Mouse (Mus musculus) adrenal gland, adult 2 months (tissue): ENCODE data around the gene Tcf19. TPM values are rescaled to one million over a fixed set of nuclear protein-coding genes. Genes with fewer than 3 reads are reported as not detected.
A peak's percentile ranks its signal among the peaks of the same experiment; 100 is the strongest.
"Not testable (repeated sequence)": the region's sequence is repeated elsewhere in the genome, so short reads cannot be mapped to it uniquely, and the experiment has no call there.

Source experiments
- DNase-seq: peaks from one replicate; pipeline ENCODE4 v3.0.0; 2021
- polyA plus RNA-seq: library from polyadenylated mRNA; depleted of rRNA; stranded (reverse); fragments of >200 nt; gene quantifications from 2 replicates; pipeline ENCODE4 v1.2.3, GENCODE M21; 2012; rRNA removed
- total RNA-seq, 2 experiments: library from RNA; stranded (reverse); gene quantifications; 2 replicates each; pipeline ENCODE4 v1.2.3; 2021

Gene Tcf19
- total and polyA plus RNA-seq, 3 experiments: 4.6 to 7.6 (median 5.0) TPM

DNA sequence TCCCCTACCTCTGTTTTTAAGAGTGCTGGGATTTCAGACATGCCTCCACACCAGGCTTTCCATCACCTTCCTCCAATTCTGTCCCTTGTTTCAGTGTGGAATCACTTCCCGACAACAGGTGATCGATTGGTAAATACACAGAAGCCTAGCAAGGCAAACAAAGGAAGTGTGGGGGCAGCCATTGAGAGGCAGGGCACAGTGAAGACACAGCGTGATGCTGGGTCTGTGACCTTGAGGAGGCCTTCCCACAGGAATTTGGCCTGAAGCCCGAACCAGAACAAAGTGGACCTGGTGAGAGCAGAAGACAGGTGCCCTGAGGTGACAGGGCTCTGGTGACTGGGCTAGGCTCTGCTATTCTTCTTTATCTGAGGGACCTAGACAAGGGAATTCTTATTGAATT lies 30.9 kb downstream of the Tcf19 start:
- peak; percentile 20 for DNase-seq

DNA sequence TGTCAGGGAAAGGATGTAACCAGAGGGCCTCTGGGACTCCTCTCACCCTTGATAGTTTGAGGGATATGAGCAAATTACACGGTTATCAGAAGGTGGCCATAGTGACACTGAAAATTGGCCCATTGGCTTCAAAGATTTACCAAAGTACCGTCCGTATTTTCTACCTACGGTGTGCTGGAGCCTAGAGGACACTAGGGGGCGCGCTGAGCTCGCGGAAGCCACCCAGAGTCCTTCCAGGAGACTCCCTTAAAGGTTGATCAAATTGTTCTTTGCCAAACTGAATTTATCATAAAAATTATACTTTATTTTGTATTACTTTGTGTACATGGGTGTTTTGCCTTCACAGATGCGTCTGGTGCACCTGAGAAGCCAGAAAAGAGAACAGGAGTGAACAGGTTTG lies 32.6 kb downstream of the Tcf19 start:
- DNase-seq: peak; percentile 50

DNA sequence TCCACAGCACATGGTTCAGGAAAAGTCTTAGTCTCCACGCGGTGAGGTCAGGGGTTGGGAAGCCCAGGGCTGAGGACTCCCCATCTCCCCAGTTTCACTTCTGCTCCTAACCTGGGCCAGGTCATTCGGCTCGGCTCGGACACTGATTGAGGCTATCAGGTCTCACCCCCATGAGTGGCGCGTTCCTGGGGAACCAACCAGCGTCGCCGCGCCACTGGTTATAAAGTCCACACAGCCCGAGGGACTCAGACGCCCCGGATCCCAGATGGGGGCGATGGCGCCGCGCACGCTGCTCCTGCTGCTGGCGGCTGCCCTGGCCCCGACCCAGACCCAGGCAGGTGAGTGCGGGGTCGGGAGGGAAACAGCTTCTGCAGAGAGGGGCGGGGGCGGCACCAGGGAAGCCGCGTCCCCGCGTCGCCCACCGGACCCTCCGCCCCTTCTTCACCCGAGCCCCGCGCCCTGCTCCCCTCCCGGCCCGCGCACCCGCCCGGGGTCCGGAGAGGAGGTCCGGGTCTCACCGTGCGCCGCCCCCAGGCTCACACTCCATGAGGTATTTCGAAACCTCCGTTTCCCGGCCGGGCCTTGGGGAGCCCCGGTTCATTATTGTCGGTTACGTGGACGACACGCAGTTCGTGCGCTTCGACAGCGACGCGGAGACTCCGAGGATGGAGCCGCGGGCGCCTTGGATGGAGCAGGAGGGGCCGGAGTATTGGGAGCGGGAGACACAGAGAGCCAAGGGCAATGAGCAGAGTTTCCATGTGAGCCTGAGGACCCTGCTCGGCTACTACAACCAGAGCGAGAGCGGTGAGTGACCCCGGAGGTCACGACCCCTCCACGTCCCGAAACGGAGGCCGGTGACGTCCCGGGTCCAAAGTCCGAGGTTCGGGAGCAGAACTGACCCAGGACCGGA lies 46.5 kb downstream of the Tcf19 start, which contains the start of gene H2-Q10:
Gene H2-Q10 (plus strand): TSS at position 248 of the 910 bp plus-strand sequence.
- peak; percentile 24 for DNase-seq

DNA sequence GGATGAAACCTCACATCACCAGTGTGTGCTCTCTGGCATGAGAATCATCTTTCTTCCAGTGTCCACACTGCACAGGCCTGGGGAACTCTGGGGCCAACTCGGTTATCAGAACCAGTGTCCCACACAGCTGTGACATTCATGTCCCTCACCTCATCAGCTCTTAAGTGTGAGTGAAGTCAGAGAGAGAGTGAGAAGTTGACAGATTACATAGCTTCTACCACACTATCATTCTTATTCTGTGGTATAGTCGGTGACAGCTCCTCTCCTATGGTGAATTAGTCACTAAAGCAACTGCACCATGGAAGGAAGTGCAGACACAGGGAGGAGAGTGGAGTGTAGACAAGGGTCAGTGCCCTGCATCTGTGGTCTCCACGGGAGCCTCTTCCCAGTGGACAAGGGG lies 47.7 kb downstream of the Tcf19 start:
- not testable (repeated sequence) for DNase-seq

DNA sequence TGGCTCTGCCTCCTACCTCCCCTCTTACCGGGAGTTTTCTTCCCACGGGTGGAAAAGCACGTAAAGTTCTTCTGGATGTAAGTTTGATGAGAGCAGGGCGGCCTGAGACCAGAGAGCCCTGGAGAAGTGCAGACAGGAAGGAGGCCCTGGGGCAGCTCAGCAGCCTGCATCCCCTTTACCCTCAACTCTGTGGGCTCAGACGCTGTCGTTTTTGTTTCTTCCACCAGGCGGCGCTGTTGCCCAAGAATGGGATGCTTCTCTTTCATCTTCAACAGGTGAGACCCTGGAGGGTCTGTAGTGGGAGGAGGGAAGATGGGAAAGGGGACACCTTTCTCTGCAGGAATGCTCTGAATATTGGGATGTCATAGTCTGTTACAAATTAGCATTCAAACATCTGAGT lies 51.0 kb downstream of the Tcf19 start:
- DNase-seq: not testable (repeated sequence)

Other genes starting within 250 kb of the Tcf19 start
- gene H2-Q1, start 196.4 kb downstream of the Tcf19 start, total RNA-seq: 1 to 10 TPM in 1 of 2 experiments, under 1 TPM in 1; 0.98 to 3.6 TPM
- gene H2-Q1, start 196.4 kb downstream of the Tcf19 start, polyA plus RNA-seq: 0.04 TPM in 1 of 2 replicates, not detected in the other
- gene H2-Q2, start 174.6 kb downstream of the Tcf19 start, total RNA-seq: 1 to 10 TPM in 1 of 2 experiments, under 1 TPM in 1; 0.61 to 2.5 TPM
- gene H2-Q2, start 174.6 kb downstream of the Tcf19 start, polyA plus RNA-seq: 0.27 TPM in 1 of 2 replicates, not detected in the other
- gene H2-Q4, start 137.2 kb downstream of the Tcf19 start, total RNA-seq: 10 to 100 TPM; 21.1 to 28.8 TPM
- gene H2-Q4, start 137.2 kb downstream of the Tcf19 start, polyA plus RNA-seq: 183 and 203 TPM in 2 replicates
- gene H2-Q6, start 92.0 kb downstream of the Tcf19 start, total RNA-seq: 1 to 10 TPM; 3.3 to 7.9 TPM
- gene H2-Q6, start 92.0 kb downstream of the Tcf19 start, polyA plus RNA-seq: 23.0 and 24.7 TPM in 2 replicates
- gene H2-Q7, start 77.7 kb downstream of the Tcf19 start, total RNA-seq: 1 to 10 TPM; 5.0 to 5.7 TPM
- 59.2 and 61.8 TPM in 2 replicates for gene H2-Q7, start 77.7 kb downstream of the Tcf19 start, polyA plus RNA-seq
- gene H2-Q10, start 46.7 kb downstream of the Tcf19 start, total RNA-seq: 10 to 100 TPM in 1 of 2 experiments, 1 to 10 TPM in 1; 3.0 to 11.9 TPM
- gene H2-Q10, start 46.7 kb downstream of the Tcf19 start, polyA plus RNA-seq: 37.5 and 46.4 TPM in 2 replicates
- gene Pou5f1, start 10.8 kb downstream of the Tcf19 start, total RNA-seq: not detected
- gene Pou5f1, start 10.8 kb downstream of the Tcf19 start, polyA plus RNA-seq: not detected in 2 replicates
- gene Cchcr1, start 276 bp upstream of the Tcf19 start, total RNA-seq: 1 to 10 TPM; 6.2 to 8.0 TPM
- 2.9 and 3.9 TPM in 2 replicates for gene Cchcr1, start 276 bp upstream of the Tcf19 start, polyA plus RNA-seq
- not detected for gene Psors1c2, start 16.4 kb upstream of the Tcf19 start, total RNA-seq
- gene Psors1c2, start 16.4 kb upstream of the Tcf19 start, polyA plus RNA-seq: not detected in 2 replicates
- under 1 TPM; 0.20 to 0.62 TPM for gene Cdsn, start 35.3 kb upstream of the Tcf19 start, total RNA-seq
- gene Cdsn, start 35.3 kb upstream of the Tcf19 start, polyA plus RNA-seq: 7.3 and 7.4 TPM in 2 replicates
- gene 2300002M23Rik, start 50.6 kb upstream of the Tcf19 start, total RNA-seq: not detected
- not detected in 2 replicates for gene 2300002M23Rik, start 50.6 kb upstream of the Tcf19 start, polyA plus RNA-seq
- gene Sfta2, start 84.7 kb upstream of the Tcf19 start, total RNA-seq: not detected
- not detected in 2 replicates for gene Sfta2, start 84.7 kb upstream of the Tcf19 start, polyA plus RNA-seq
- not detected for gene Gm9573, start 109.8 kb upstream of the Tcf19 start, total RNA-seq
- not detected in 2 replicates for gene Gm9573, start 109.8 kb upstream of the Tcf19 start, polyA plus RNA-seq
- gene Mucl3, start 126.9 kb upstream of the Tcf19 start, total RNA-seq: not detected
- 0.18 TPM in 1 of 2 replicates, not detected in the other for gene Mucl3, start 126.9 kb upstream of the Tcf19 start, polyA plus RNA-seq
- gene Vars2, start 150.8 kb upstream of the Tcf19 start, total RNA-seq: 10 to 100 TPM; 36.4 to 38.6 TPM
- gene Vars2, start 150.8 kb upstream of the Tcf19 start, polyA plus RNA-seq: 75.5 and 77.3 TPM in 2 replicates
- gene Gtf2h4, start 156.9 kb upstream of the Tcf19 start, total RNA-seq: 10 to 100 TPM; 18.6 to 25.3 TPM
- 22.5 and 23.4 TPM in 2 replicates for gene Gtf2h4, start 156.9 kb upstream of the Tcf19 start, polyA plus RNA-seq
- gene Ddr1, start 187.8 kb upstream of the Tcf19 start, total RNA-seq: 10 to 100 TPM; 30.0 to 58.8 TPM
- gene Ddr1, start 187.8 kb upstream of the Tcf19 start, polyA plus RNA-seq: 58.0 and 61.6 TPM in 2 replicates